Mouse (Mus musculus) B cell, adult 67 days (primary cell): ENCODE results near the gene Tctn1. TPM values are rescaled to one million over a fixed set of nuclear protein-coding genes. Genes with fewer than 3 reads are reported as not detected.

Experiments used
- total RNA-seq, 2 experiments: library from RNA; stranded (reverse); gene quantifications; 4 replicates each; pipeline ENCODE4 v1.2.4; 2023

Gene Tctn1
- total RNA-seq: 10 to 100 TPM; 27.1 to 28.1 TPM

DNA sequence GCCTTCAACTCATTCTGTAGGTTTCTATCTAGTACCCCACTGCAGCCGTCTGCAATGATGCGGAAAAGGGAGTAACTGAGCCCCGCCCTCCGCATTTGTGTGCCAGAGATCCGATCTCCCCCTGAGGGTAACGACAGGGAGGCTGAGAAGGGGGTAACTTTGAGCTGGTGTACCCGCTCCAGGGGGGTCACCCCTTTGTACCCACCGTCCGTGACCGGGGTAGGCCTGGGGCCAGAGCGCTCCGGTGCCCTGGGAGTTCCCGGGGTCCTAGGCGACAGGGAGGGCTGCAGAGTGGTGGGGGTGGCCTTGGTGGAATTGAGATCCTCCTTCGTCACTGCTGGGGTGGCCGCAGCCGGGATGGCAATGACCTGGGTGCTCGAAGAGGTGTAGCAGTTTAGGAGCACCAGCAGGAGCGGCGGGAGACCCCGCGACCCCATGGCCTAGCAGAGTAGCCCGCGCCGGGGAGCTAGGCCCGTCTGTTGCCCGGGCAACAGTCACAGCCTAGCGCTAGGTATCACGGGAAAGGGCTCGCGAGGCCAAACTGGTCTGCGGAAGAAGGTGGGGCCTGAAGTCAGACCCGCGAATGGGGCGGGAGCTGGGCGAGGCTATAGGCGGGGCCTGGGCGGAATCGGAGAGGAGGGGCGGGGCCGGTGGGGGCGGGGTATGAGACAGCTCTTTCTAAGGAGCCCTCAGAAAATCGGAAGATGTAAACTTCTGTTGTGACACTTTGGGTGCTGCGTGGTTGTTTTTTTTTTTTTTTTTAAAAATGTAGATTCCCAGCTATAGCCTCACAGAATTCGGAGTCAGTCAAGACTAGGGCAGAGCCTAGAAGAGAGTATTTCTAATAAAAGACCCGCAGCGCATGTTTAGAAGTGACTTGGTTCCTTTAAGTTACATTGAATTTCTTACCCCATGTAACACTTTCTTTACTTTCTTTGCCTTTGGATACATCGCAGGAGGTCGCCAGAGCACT lies at the start of gene Tctn1:
Gene Tctn1, minus strand, starts transcription at position 528 of the 973 bp plus-strand sequence.

DNA sequence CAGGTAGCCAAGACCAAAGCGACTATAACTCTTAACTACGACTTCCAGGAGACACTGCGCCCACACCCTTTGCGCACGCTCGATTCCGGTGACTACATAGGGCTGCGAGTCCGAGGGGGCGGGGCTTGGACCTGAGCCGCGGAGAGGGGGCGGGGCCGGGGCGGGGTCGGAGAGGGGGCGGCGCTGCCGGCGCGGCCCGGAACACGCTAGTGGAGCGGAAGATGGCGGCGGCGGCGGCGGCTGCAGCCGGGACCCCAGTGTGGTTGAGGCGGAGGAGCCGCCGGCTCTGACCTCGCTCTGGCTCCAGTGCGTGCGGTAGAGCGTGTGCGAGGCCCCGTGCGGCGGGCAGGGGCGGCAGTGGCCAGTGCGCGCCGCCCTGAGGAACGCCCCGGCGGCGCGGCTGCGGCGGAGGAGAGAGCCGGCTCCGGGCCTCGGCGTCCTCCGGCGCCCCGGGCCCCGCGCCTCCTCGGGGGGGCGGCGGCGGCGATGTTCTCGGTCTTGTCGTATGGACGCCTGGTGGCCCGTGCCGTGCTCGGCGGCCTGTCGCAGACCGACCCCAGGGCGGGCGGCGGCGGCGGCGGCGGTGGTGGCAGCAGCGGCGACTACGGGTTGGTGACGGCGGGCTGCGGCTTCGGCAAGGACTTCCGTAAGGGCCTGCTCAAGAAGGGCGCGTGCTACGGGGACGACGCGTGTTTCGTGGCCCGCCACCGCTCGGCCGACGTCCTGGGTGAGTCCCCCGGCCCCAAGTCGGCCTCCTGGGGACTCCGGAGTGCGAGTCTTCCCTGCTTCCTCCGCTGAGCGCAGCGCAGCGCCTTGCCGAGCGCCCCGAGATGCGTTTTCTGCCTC lies 20.1 kb upstream of the Tctn1 start, which contains the start of gene Pptc7:
Gene Pptc7, plus strand, starts transcription at position 183 of the 846 bp plus-strand sequence.

DNA sequence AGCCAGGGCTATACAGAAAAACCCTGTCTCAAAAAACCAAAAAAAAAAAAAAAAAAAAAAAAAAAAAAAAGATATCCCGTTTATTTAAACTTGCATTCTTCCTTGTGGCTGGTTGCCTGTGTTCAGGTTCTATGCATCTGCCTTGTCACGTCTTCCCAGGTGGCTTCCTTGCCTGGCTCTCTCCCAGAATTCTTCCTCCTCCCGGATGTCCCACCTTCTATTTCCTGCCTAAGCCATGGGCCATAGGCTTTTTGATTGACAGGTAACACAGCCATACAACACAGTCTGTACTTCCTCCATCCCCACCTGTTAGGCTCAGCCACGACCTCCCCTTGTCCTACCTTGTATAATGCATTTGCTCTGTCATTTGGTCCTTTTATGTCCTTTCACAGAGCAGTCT lies 57.8 kb downstream of the Tctn1 start, which contains the start of gene Hvcn1:
Gene Hvcn1, plus strand, starts transcription at position 330 of the 400 bp plus-strand sequence.

Other genes with a start within 250 kb of the Tctn1 start
- not detected for gene Cux2, start 214.4 kb downstream of the Tctn1 start, total RNA-seq
- gene Myl2, start 163.5 kb downstream of the Tctn1 start, total RNA-seq: not detected
- gene Ccdc63, start 123.6 kb downstream of the Tctn1 start, total RNA-seq: 1 to 10 TPM in 1 of 2 experiments, under 1 TPM in 1; 0.64 to 1.6 TPM
- 100 to 1,000 TPM; 279 to 317 TPM for gene Ppp1cc, start 106.2 kb downstream of the Tctn1 start, total RNA-seq
- 100 to 1,000 TPM; 755 to 828 TPM for gene Hvcn1, start 57.7 kb downstream of the Tctn1 start, total RNA-seq
- gene Pptc7, start 19.9 kb upstream of the Tctn1 start, total RNA-seq: 10 to 100 TPM; 29.0 to 35.9 TPM
- 1 to 10 TPM; 9.9 TPM for gene Rad9b, start 89.8 kb upstream of the Tctn1 start, total RNA-seq
- gene Vps29, start 89.9 kb upstream of the Tctn1 start, total RNA-seq: 10 to 100 TPM; 56.1 to 62.4 TPM
- 10 to 100 TPM; 28.6 to 45.3 TPM for gene Gpn3, start 107.4 kb upstream of the Tctn1 start, total RNA-seq
- 10 to 100 TPM in 1 of 2 experiments, 1 to 10 TPM in 1; 9.8 to 10.8 TPM for gene Fam216a, start 107.9 kb upstream of the Tctn1 start, total RNA-seq
- gene Arpc3, start 127.4 kb upstream of the Tctn1 start, total RNA-seq: 100 to 1,000 TPM; 355 to 394 TPM
- gene Anapc7, start 157.2 kb upstream of the Tctn1 start, total RNA-seq: 10 to 100 TPM; 37.5 to 39.0 TPM
- 10 to 100 TPM; 77.5 to 83.6 TPM for gene Atp2a2, start 237.8 kb upstream of the Tctn1 start, total RNA-seq